Mouse (Mus musculus) liver, adult 2 months (tissue): ENCODE measurements around the gene Tpo.

Source experiments
- CTCF ChIP-seq: fragments of 200-500 bp; IDR thresholded peaks from 2 replicates; pipeline ENCODE4 v1.5.1; 2011; ENCODE audit warnings: low read depth, low read length, control low read depth
- POLR2A ChIP-seq: fragments of 200-500 bp; IDR thresholded peaks from 2 replicates; pipeline ENCODE4 v1.6.1; 2011; ENCODE audit warnings: low read length, control low read depth; ENCODE audit not compliant: insufficient read depth; ENCODE audit errors: extremely low read depth

- TF ChIP-seq CTCF: no peak
- TF ChIP-seq POLR2A: no peak
Observed at GRCm38 (mm10) chr12:30132524-30132923, at the start of gene Tpo.
